Mouse (Mus musculus) hindbrain, postnatal 0 days (tissue): ENCODE measurements around the gene Hba-a2. TPM values are rescaled to one million over a fixed set of nuclear protein-coding genes. Genes with fewer than 3 reads are reported as not detected.

Experiments
- ATAC-seq: fragments of 200-750 bp; cut with Nextera tagmentation; 2 replicates; pipeline ENCODE4 v1.8.0; 2017; ENCODE audit warnings: mild to moderate bottlenecking, moderate TSS enrichment, moderate library complexity
- DNase-seq: peaks from one replicate; pipeline ENCODE4 v3.0.0-alpha.2; 2015; ENCODE audit warnings: low spot score
- H3K27ac ChIP-seq: fragments of 300-500 bp; sonication (generic); 2 replicates; pipeline ENCODE4 v1.5.1; 2014; ENCODE audit warnings: mild to moderate bottlenecking
- H3K27me3 ChIP-seq: fragments of 300-500 bp; sonication (generic); 2 replicates; pipeline ENCODE4 v1.6.1; 2014; ENCODE audit warnings: low read length, mixed read lengths; ENCODE audit not compliant: insufficient read depth
- H3K36me3 ChIP-seq: fragments of 300-500 bp; sonication (generic); 2 replicates; pipeline ENCODE4 v1.6.1; 2014; ENCODE audit warnings: low read length, mixed read lengths; ENCODE audit not compliant: insufficient read depth
- H3K4me1 ChIP-seq: fragments of 300-500 bp; sonication (generic); 2 replicates; pipeline ENCODE4 v1.6.1; 2014; ENCODE audit warnings: antibody characterized with exemption, low read length, mixed read lengths; ENCODE audit not compliant: insufficient read depth
- H3K4me2 ChIP-seq: fragments of 300-500 bp; sonication (generic); 2 replicates; pipeline ENCODE4 v1.6.1; 2014; ENCODE audit warnings: low read depth, mild to moderate bottlenecking, low read length, moderate library complexity, mixed read lengths
- H3K4me3 ChIP-seq: fragments of 300-500 bp; sonication (generic); 2 replicates; pipeline ENCODE4 v1.5.1; 2014; ENCODE audit warnings: low read length
- H3K9ac ChIP-seq: fragments of 300-500 bp; sonication (generic); replicated peaks from 2 replicates; pipeline ENCODE4 v1.6.1; 2014; ENCODE audit warnings: mild to moderate bottlenecking, low read length, moderate library complexity, mixed read lengths
- H3K9me3 ChIP-seq: fragments of 300-500 bp; sonication (generic); 2 replicates; pipeline ENCODE4 v1.6.1; 2016; ENCODE audit warnings: low read length, mixed read lengths
- CTCF ChIP-seq: IDR thresholded peaks from 2 replicates; pipeline ENCODE4 v1.5.1; 2016; ENCODE audit warnings: antibody characterized with exemption, control low read depth, low read depth
- WGBS: fragments of 180-500 bp; shearing (Covaris S2); extraction: QIAGEN DNeasy Blood & Tissue Kit; methylation state at CpG from one replicate; pipeline ENCODE4 v1.1.7; 2014; 5-methylcytosine and 5-hydroxymethylcytosine counted together
- polyA plus RNA-seq: library from polyadenylated mRNA; unstranded; fragments of >200 nt; fragmentation: Nextera tagmentation; extraction: Ambion mirVana; gene quantifications from 2 replicates; pipeline ENCODE4 v1.2.1, GENCODE M21; 2015
- total RNA-seq: library from RNA; depleted of rRNA; stranded (reverse); fragments of >200 nt; gene quantifications from 2 replicates; pipeline ENCODE4 v1.2.3, GENCODE M21; 2014

Hba-a2 gene
- total and polyA plus RNA-seq, 2 experiments from 2014 or later: 1,601 to 2,010 TPM

DNA sequence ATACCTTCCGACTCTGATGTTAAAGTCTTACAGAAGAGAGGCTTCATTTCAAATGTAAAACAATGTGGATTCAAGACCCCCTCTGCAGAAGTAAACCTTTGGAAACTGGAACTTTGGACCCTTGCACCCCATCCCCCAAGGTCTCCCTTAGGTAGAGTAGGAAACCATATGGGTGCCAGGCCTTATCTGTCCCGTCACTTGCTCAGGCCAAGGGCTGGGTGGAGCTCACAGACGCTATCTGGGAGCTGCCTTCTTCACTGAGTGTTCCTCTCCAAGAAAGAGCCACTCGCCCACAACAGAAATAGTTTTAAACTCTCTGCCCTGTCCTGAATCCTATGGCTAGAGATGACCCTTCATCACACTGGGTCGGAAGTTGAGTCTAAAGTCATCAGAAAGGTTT is 27.3 kb upstream of the Hba-a2 start:
- H3K4me3 ChIP-seq: no peak overlapping the region
- H3K27ac ChIP-seq: no peak overlapping the region
- peaks cover 8% of the 10 kb centered on the region for H3K4me1 ChIP-seq
- H3K4me2 ChIP-seq: no peak overlapping the region
- no peaks in the 10 kb centered on the region for H3K9me3 ChIP-seq
- no peaks in the 10 kb centered on the region for H3K27me3 ChIP-seq
- no peak for TF ChIP-seq CTCF
- H3K9ac ChIP-seq: no peak overlapping the region
- 84% methylated on average over 5 of the region's 5 CpGs for WGBS
- H3K36me3 ChIP-seq: no peaks in the 10 kb centered on the region
- ATAC-seq: no peak
- no peak for DNase-seq

DNA sequence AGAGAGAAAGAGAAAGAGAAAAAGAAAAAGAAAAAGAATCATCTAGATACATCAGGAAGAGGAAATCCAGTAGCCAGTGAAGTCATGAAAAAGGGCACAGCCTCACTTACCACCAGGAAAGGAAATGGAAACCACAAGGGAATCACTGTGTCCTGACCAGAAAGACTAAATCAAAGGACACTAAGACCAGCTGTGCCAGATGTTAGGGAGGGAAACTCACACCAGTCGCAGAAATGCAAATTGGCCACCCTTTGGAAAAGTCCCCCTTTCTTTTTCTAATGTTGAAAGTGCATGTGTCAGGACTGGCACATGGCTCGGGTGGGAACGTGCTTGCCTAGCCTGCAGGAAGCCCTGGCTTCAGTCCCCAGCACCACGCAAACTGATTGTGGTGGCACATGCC is 25.1 kb upstream of the Hba-a2 start:
- 55% methylated on average over 4 of the region's 4 CpGs for WGBS
- Histone ChIP-seq H3K36me3 (no peaks in the 10 kb centered on the region), H3K27ac (no peak overlapping the region), H3K4me2 (no peak overlapping the region), H3K4me1 (peaks cover 5% of the 10 kb centered on the region; the same call in 1 of the 2 replicates), H3K9ac (no peak overlapping the region), H3K9me3 (no peaks in the 10 kb centered on the region), H3K4me3 (no peak overlapping the region), H3K27me3 (no peaks in the 10 kb centered on the region)
- TF ChIP-seq CTCF: no peak
- ATAC-seq (no peak), DNase-seq (no peak)

DNA sequence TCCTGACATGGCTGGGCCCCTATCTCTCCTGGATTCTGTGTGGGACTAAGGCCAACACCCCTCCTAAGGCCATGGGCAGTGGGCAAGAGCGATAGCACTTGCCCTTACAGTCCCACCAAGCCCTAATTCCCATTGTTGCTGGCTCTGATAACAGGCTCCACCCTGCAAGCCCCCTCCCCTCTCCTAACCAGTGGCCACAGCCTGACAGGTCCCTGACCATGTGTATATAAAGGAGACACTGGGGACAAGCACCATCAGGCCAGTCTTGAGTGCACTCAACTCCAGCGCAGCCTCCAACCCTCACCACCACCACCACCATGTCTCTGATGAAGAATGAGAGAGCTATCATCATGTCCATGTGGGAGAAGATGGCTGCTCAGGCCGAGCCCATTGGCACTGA is 19.9 kb upstream of the Hba-a2 start, which contains the start of gene Hba-x:
Hba-x (plus strand) TSS at position 54 of the 400 bp plus-strand sequence.
- TF ChIP-seq CTCF: no peak
- DNase-seq (no peak), ATAC-seq (no peak)

DNA sequence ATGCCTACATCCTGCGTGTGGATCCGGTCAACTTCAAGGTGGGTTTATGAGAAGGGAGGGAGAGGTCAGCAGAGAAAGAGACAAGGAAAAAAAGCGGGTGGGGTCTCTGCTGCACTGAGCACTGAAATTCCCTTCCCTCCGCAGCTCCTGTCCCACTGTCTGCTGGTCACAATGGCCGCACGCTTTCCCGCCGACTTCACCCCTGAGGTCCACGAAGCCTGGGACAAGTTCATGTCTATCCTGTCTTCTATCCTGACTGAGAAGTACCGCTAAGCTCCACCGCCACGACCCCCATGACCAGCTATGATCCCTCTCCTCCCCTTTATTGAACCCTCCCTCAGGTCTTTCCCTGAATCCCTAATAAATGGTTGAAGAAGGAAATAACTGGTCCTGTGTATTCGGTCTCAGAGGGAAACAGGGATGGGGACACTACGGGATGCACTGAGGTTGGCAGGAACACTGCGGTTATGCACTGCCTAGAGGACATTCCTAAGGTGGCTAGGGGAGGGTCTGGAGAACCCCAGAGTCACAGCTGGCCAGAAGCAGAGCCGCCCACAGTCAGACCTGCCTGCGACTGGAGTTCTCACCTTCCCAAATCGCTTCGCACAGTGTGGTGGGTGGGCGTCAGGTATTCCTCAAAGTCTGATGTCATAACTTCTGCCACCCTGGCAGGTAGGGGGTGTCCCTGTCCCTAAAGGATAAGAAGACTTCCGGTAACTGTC is 18.4 kb upstream of the Hba-a2 start:
- Histone ChIP-seq H3K27me3 (no peaks in the 10 kb centered on the region), H3K4me3 (no peak overlapping the region), H3K9me3 (no peaks in the 10 kb centered on the region), H3K4me1 (no peaks in the 10 kb centered on the region), H3K9ac (no peak overlapping the region), H3K36me3 (no peaks in the 10 kb centered on the region), H3K4me2 (no peak overlapping the region), H3K27ac (no peak overlapping the region)
- DNase-seq (no peak), ATAC-seq (no peak)
- 75% methylated on average over 21 of the region's 21 CpGs for WGBS
- no peak for TF ChIP-seq CTCF

More for the DNA sequence above, 19.9 kb upstream of the Hba-a2 start, which contains the start of gene Hba-x:
- no peaks in the 10 kb centered on the region for H3K27me3 ChIP-seq
- H3K9me3 ChIP-seq: no peaks in the 10 kb centered on the region
- no peak within 1 kb of the TSS for H3K9ac ChIP-seq
- no peaks in the 10 kb centered on the region for H3K36me3 ChIP-seq
- 65% methylated on average over 3 of the region's 3 CpGs for WGBS
- H3K4me3 ChIP-seq: no peak within 1 kb of the TSS
- H3K4me1 ChIP-seq: no peaks in the 10 kb centered on the region
- no peak within 1 kb of the TSS for H3K27ac ChIP-seq
- no peak within 1 kb of the TSS for H3K4me2 ChIP-seq

DNA sequence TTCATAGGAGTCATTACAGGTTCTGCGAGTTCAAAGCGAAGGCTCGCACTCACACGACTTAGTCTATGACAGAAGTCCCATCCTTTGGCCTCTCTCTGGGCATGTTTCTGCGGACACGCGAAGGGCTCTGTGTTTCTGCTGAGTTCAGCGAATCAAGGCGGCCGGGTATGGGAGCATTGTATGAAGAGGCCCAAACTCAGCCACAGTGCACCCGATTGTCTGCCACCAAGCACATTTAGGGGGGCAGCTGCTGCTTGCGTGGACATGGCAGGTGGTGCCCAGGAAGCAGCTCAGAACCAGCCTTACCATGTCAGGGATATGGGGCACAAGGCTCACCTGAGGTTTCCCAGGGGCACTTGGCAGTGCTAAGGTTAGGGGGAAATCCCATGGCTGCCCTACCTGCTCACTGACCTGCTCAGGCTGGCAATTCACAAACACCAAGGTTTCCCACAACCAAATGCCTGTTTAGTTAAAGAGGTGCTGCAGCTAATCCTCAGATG is 17.8 kb upstream of the Hba-a2 start:
- Histone ChIP-seq H3K27ac (no peak overlapping the region), H3K4me2 (no peak overlapping the region), H3K9ac (no peak overlapping the region), H3K4me3 (no peak overlapping the region), H3K36me3 (no peaks in the 10 kb centered on the region), H3K4me1 (no peaks in the 10 kb centered on the region), H3K9me3 (no peaks in the 10 kb centered on the region), H3K27me3 (no peaks in the 10 kb centered on the region)
- 80% methylated on average over 12 of the region's 12 CpGs for WGBS
- no peak for TF ChIP-seq CTCF
- ATAC-seq (no peak), DNase-seq (no peak)

DNA sequence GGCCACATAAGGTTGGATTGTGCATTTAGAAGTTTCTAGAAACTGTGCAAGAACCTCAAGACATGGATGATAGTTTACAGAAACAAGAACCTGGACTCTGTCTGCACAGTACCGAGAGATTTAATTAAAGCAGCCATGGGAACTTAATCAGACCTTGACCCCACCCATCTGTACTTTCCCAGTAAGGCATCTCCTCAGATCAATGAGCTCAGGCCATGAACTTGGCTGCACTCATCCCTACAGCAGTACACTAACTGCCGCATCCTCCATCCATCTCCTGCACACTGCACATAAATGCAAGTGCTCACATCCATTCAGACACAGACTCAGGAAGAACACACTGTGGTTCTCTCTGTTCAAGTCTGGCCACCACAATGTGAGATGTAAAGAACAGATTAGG is 15.6 kb upstream of the Hba-a2 start:
- no peak for TF ChIP-seq CTCF
- DNase-seq (no peak), ATAC-seq (no peak)
- Histone ChIP-seq H3K9me3 (no peaks in the 10 kb centered on the region), H3K27me3 (no peaks in the 10 kb centered on the region), H3K27ac (no peak overlapping the region), H3K9ac (no peak overlapping the region), H3K4me2 (no peak overlapping the region), H3K4me1 (no peaks in the 10 kb centered on the region), H3K36me3 (no peaks in the 10 kb centered on the region), H3K4me3 (no peak overlapping the region)
- 61% methylated on average over 2 of the region's 2 CpGs for WGBS
